7 mouse cellular contexts compared by ENCODE assay signal in the genomic region with DNA sequence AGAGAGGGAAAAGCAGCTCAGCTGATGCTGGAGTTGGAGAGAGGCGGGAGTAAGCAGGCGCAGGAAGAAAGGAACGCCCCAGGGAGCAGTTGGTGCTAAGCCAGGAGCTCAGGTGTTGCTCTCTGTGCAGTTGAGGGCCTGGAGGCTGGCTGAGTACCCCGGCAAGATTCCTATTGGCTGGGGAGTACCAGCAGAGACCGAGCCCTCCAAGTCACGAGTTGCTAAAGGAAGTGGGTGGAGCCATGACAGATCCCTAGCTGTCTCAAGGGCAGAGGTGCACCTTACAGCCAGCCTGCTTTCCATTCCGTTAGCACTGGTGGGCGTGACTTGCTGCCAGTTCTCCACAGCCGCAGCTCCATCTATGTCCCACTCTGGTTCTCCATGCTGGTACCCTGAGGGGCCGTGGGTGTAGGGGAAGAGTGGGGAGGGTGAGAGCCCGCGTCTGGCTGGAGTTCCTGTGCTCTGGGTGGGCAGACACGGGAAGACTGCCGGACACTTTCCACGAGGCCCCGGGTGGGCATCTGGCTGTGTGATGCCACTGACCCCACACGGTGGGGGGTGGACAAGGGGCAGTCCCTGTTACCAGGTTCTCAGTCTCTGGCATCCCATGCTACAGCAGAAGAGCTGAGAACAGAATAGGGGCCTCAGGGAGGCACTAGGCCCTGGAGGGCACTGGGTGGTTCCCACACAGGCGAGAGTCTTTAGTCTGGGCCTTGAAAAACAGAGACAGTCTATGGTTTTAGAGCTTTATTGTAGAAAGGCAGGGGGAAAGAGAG. TPM values are rescaled to one million over a fixed set of nuclear protein-coding genes. Genes with fewer than 3 reads are reported as not detected.
A peak's percentile ranks its signal among the peaks of the same experiment; 100 is the strongest.
DNase-seq lines count a peak whose midpoint lies in the region; ATAC-seq and TF ChIP-seq lines count a peak whose summit lies in the region.

No protein-coding gene starts in this region.

- no peak for TF ChIP-seq POLR2A in bone marrow macrophage, adult 2 months (IDR thresholded peaks at IDR 0.05; ENCODE audit: borderline replicate concordance, low read depth, low read length)

- H3K4me1 ChIP-seq in bone marrow macrophage, adult 2 months (ENCODE audit: control insufficient read depth, insufficient read depth, low read length), result peaks cover 24% of the 10 kb centered on the region
- H3K4me1 ChIP-seq in heart, embryonic 11.5 days (ENCODE audit: control insufficient read depth, insufficient read depth, low read length), result peaks cover 31% of the 10 kb centered on the region
- peaks cover 16% of the 10 kb centered on the region for H3K4me1 ChIP-seq in kidney, postnatal 0 days (replicated peaks; ENCODE audit: insufficient read depth, low read length)

- no peaks in the 10 kb centered on the region for H3K27me3 ChIP-seq in heart, embryonic 11.5 days (ENCODE audit: control insufficient read depth, insufficient read depth, low read length)
- no peaks in the 10 kb centered on the region for H3K27me3 ChIP-seq in kidney, postnatal 0 days (ENCODE audit: insufficient read depth, low read length)

- H3K36me3 ChIP-seq in heart, embryonic 11.5 days (ENCODE audit: control insufficient read depth, insufficient read depth, low read length), result no peaks in the 10 kb centered on the region
- H3K36me3 ChIP-seq in kidney, postnatal 0 days (ENCODE audit: insufficient read depth, low read length), result no peaks in the 10 kb centered on the region

- peak overlapping the region; percentile 72 for H3K4me2 ChIP-seq in heart, embryonic 11.5 days
- peak overlapping the region; percentile 46 for H3K4me2 ChIP-seq in kidney, postnatal 0 days (ENCODE audit: low read length)

- TF ChIP-seq CTCF in bone marrow macrophage, adult 2 months (IDR thresholded peaks at IDR 0.05; ENCODE audit: low read depth, low read length), result no peak
- TF ChIP-seq CTCF in kidney, postnatal 0 days (IDR thresholded peaks at IDR 0.05; ENCODE audit: low read depth), result no peak

- no peak overlapping the region for H3K27ac ChIP-seq in bone marrow macrophage, adult 2 months (ENCODE audit: insufficient read depth, low read depth, low read length)
- peak overlapping the region; percentile 85 for H3K27ac ChIP-seq in heart, embryonic 11.5 days (ENCODE audit: low read depth, low read length)
- H3K27ac ChIP-seq in kidney, postnatal 0 days, result no peak overlapping the region

- peak overlapping the region; percentile 58; the same call in 1 of the 2 replicates for H3K9ac ChIP-seq in heart, embryonic 11.5 days (ENCODE audit: low read depth, low read length)
- no peak overlapping the region for H3K9ac ChIP-seq in kidney, postnatal 0 days (ENCODE audit: low read depth, low read length)

- no peaks in the 10 kb centered on the region for H3K9me3 ChIP-seq in heart, embryonic 11.5 days (replicated peaks; ENCODE audit: control insufficient read depth, low read length)
- no peaks in the 10 kb centered on the region for H3K9me3 ChIP-seq in kidney, postnatal 0 days (replicated peaks; ENCODE audit: low read length)

- ATAC-seq in heart, embryonic 11.5 days (replicated peaks; ENCODE audit: insufficient number of reproducible peaks, low FRiP score, low TSS enrichment), result peak; percentile 83
- peak; percentile 94 for ATAC-seq in kidney, postnatal 0 days (replicated peaks; ENCODE audit: low FRiP score, low read depth)

- 9% methylated on average over 18 of the region's 18 CpGs for WGBS in heart, embryonic 11.5 days (ENCODE audit: insufficient replicate concordance)
- WGBS in kidney, postnatal 0 days, result 8% methylated on average over 18 of the region's 18 CpGs

- peak; percentile 98 for DNase-seq in ES-CJ7 (ENCODE audit: low read depth, low spot score)
- DNase-seq in kidney, postnatal 0 days (ENCODE audit: low spot score), result peak; percentile 87
- DNase-seq in lung, postnatal 4 days, result peak; percentile 75 to 89
- peak; percentile 31 to 37 for DNase-seq in spleen, adult 18-20 months
- DNase-seq in layer of hippocampus, postnatal 25 days (ENCODE audit: extremely low spot score in 1 of 2, low spot score in 1 of 2), result no peak

- peak overlapping the region; percentile 31 for H3K4me3 ChIP-seq in bone marrow macrophage, adult 2 months (ENCODE audit: insufficient read depth, low read length)
- peak overlapping the region; percentile 33 for H3K4me3 ChIP-seq in heart, embryonic 11.5 days (ENCODE audit: low read depth, low read length)
- no peak overlapping the region for H3K4me3 ChIP-seq in kidney, postnatal 0 days (replicated peaks; ENCODE audit: low read depth, low read length)

RNA-seq across cellular contexts. Expression of a gene that starts 6.9 kb away (rescaled TPM):
- polyA plus RNA-seq in bone marrow macrophage, adult 2 months (2012; ENCODE audit: insufficient read depth, insufficient read length, missing spikeins), result not detected in 2 replicates
- polyA plus RNA-seq in heart, embryonic 11.5 days (2014; fragmentation: Nextera tagmentation; extraction: Ambion mirVana), result not detected in 2 replicates
- polyA plus RNA-seq in kidney, postnatal 0 days (2015; fragmentation: Nextera tagmentation; extraction: Ambion mirVana), result 0.20 and 0.26 TPM in 2 replicates
- total RNA-seq in layer of hippocampus, postnatal 25 days (2021), result 1 to 10 TPM in 1 of 2 experiments, under 1 TPM in 1; 0.57 to 1.2 TPM

RNA-seq across cellular contexts. Expression of a gene that starts 7.6 kb away (rescaled TPM):
- not detected in 2 replicates for polyA plus RNA-seq in bone marrow macrophage, adult 2 months (2012; ENCODE audit: insufficient read depth, insufficient read length, missing spikeins)
- polyA plus RNA-seq in heart, embryonic 11.5 days (2014; fragmentation: Nextera tagmentation; extraction: Ambion mirVana), result 0.51 and 0.70 TPM in 2 replicates
- polyA plus RNA-seq in kidney, postnatal 0 days (2015; fragmentation: Nextera tagmentation; extraction: Ambion mirVana), result 0.62 and 0.74 TPM in 2 replicates
- 1 to 10 TPM in 1 of 2 experiments, under 1 TPM in 1; 0.64 to 1.3 TPM for total RNA-seq in layer of hippocampus, postnatal 25 days (2021)

RNA-seq across cellular contexts. Expression of a gene that starts 23.2 kb away (rescaled TPM):
- 23.2 and 25.5 TPM in 2 replicates for polyA plus RNA-seq in bone marrow macrophage, adult 2 months (2012; ENCODE audit: insufficient read depth, insufficient read length, missing spikeins)
- polyA plus RNA-seq in heart, embryonic 11.5 days (2014; fragmentation: Nextera tagmentation; extraction: Ambion mirVana), result 31.4 and 34.0 TPM in 2 replicates
- polyA plus RNA-seq in kidney, postnatal 0 days (2015; fragmentation: Nextera tagmentation; extraction: Ambion mirVana), result 58.6 and 62.8 TPM in 2 replicates
- 10 to 100 TPM; 39.8 to 47.8 TPM for total RNA-seq in layer of hippocampus, postnatal 25 days (2021)

RNA-seq across cellular contexts. Expression of a gene that starts 28.9 kb away (rescaled TPM):
- 2.2 and 2.4 TPM in 2 replicates for polyA plus RNA-seq in bone marrow macrophage, adult 2 months (2012; ENCODE audit: insufficient read depth, insufficient read length, missing spikeins)
- polyA plus RNA-seq in heart, embryonic 11.5 days (2014; fragmentation: Nextera tagmentation; extraction: Ambion mirVana), result 5.4 and 6.2 TPM in 2 replicates
- 14.3 and 15.5 TPM in 2 replicates for polyA plus RNA-seq in kidney, postnatal 0 days (2015; fragmentation: Nextera tagmentation; extraction: Ambion mirVana)
- 100 to 1,000 TPM in 1 of 2 experiments, 10 to 100 TPM in 1; 88.1 to 103 TPM for total RNA-seq in layer of hippocampus, postnatal 25 days (2021)

RNA-seq across cellular contexts. Expression of a gene that starts 45.6 kb away (rescaled TPM):
- 53.4 and 57.0 TPM in 2 replicates for polyA plus RNA-seq in bone marrow macrophage, adult 2 months (2012; ENCODE audit: insufficient read depth, insufficient read length, missing spikeins)
- polyA plus RNA-seq in heart, embryonic 11.5 days (2014; fragmentation: Nextera tagmentation; extraction: Ambion mirVana), result 46.6 and 47.4 TPM in 2 replicates
- polyA plus RNA-seq in kidney, postnatal 0 days (2015; fragmentation: Nextera tagmentation; extraction: Ambion mirVana), result 65.7 and 73.4 TPM in 2 replicates
- total RNA-seq in layer of hippocampus, postnatal 25 days (2021), result 100 to 1,000 TPM; 189 to 193 TPM

Comparison
In these comparisons a context has a peak if more than half of its experiments do, and no peak if none do; other contexts are left out.
1. DNase-seq: peak in ES-CJ7 (single experiment), kidney, postnatal 0 days (single experiment), lung, postnatal 4 days (2 of 2) and spleen, adult 18-20 months (2 of 2); none in layer of hippocampus, postnatal 25 days (0 of 2).